Mouse (Mus musculus): Measurements from ENCODE around the gene Fopnl.

DNA sequence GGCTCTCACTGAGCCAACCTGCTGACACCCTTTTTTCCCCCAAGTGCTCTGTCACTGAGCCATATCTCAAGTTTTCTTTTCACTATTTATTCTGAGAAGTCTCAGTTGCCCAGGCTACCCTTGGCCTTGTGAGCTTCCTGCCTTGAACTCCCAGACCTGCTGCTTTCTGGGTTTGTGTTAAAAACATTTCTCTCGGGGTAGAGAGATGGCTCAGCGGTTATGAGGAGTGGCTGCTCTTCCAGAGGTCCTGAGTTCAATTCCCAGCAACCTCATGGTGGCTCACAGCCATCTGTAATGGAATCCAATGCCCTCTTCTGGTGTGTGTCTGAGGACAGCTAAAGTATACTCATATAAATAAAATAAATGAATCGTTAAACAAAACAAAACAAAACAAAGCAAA, 35.0 kb upstream of the Fopnl start:
- no peak for TF ChIP-seq CTCF (IDR thresholded peaks at IDR 0.05; ENCODE audit: extremely low read depth, insufficient read length, insufficient replicate concordance, low read depth, low read length)
- no peak for TF ChIP-seq POLR2A (IDR thresholded peaks at IDR 0.05; ENCODE audit: low read depth, low read length)

Measured in small intestine, adult 2 months (tissue).